Mouse (Mus musculus) stomach, postnatal 0 days (tissue): Measurements from ENCODE around the gene H13. TPM values are rescaled to one million over a fixed set of nuclear protein-coding genes. Genes with fewer than 3 reads are reported as not detected.

Source experiments
- ATAC-seq: fragments of 200-750 bp; cut with Nextera tagmentation; 2 replicates; pipeline ENCODE4 v1.8.0; 2017; ENCODE audit not compliant: low FRiP score, low TSS enrichment
- DNase-seq: peaks from one replicate; pipeline ENCODE4 v3.0.0-alpha.2; 2016; ENCODE audit warnings: low spot score
- H3K27ac ChIP-seq: fragments of 300-500 bp; sonication (generic); replicated peaks from 2 replicates; pipeline ENCODE4 v1.5.1; 2014; ENCODE audit warnings: mild to moderate bottlenecking, control low read depth
- H3K27me3 ChIP-seq: fragments of 300-500 bp; sonication (generic); 2 replicates; pipeline ENCODE4 v1.6.1; 2014; ENCODE audit warnings: low read length; ENCODE audit not compliant: control insufficient read depth, insufficient read depth
- H3K36me3 ChIP-seq: fragments of 300-500 bp; sonication (generic); 2 replicates; pipeline ENCODE4 v1.6.1; 2014; ENCODE audit warnings: low read length, mixed read lengths; ENCODE audit not compliant: control insufficient read depth, insufficient read depth
- H3K4me1 ChIP-seq: fragments of 300-500 bp; sonication (generic); replicated peaks from 2 replicates; pipeline ENCODE4 v1.6.1; 2014; ENCODE audit warnings: antibody characterized with exemption; ENCODE audit not compliant: control insufficient read depth, insufficient read depth
- H3K4me2 ChIP-seq: fragments of 300-500 bp; sonication (generic); replicated peaks from 2 replicates; pipeline ENCODE4 v1.6.1; 2014; ENCODE audit warnings: low read depth, mild to moderate bottlenecking, control low read depth, moderate library complexity
- H3K4me3 ChIP-seq: fragments of 300-500 bp; sonication (generic); 2 replicates; pipeline ENCODE4 v1.5.1; 2014; ENCODE audit warnings: low read depth, low read length, control low read depth
- H3K9ac ChIP-seq: fragments of 300-500 bp; sonication (generic); 2 replicates; pipeline ENCODE4 v1.6.1; 2014; ENCODE audit warnings: mild to moderate bottlenecking, low read length, control low read depth, mixed read lengths
- H3K9me3 ChIP-seq: fragments of 300-500 bp; sonication (generic); 2 replicates; pipeline ENCODE4 v1.6.1; 2016; ENCODE audit warnings: low read length; ENCODE audit not compliant: control insufficient read depth
- CTCF ChIP-seq: IDR thresholded peaks from 2 replicates; pipeline ENCODE4 v1.5.1; 2016; ENCODE audit warnings: antibody characterized with exemption, low read depth, mild to moderate bottlenecking, moderate library complexity
- EP300 ChIP-seq: optimal IDR thresholded peaks from 2 replicates; pipeline ENCODE3; 2016; ENCODE audit warnings: antibody characterized with exemption
- WGBS: fragments of 180-500 bp; shearing (Covaris S2); extraction: QIAGEN DNeasy Blood & Tissue Kit; methylation state at CpG from one replicate; pipeline ENCODE4 v1.1.7; 2014; 5-methylcytosine and 5-hydroxymethylcytosine counted together
- polyA plus RNA-seq: library from polyadenylated mRNA; unstranded; fragments of >200 nt; fragmentation: Nextera tagmentation; extraction: Ambion mirVana; gene quantifications from 2 replicates; pipeline ENCODE4 v1.2.1, GENCODE M21; 2015

H13 gene
- polyA plus RNA-seq, 1 experiment from 2014 or later: 121 TPM

- H3K4me3 ChIP-seq: no peak overlapping the region
- H3K36me3 ChIP-seq: peaks cover 11% of the 10 kb centered on the region
- no peak for TF ChIP-seq EP300
- no peak for TF ChIP-seq CTCF
- DNase-seq (no peak), ATAC-seq (no peak)
- WGBS: 76% methylated on average over 13 of the region's 13 CpGs
- H3K4me1 ChIP-seq: peaks cover 10% of the 10 kb centered on the region
- no peaks in the 10 kb centered on the region for H3K27me3 ChIP-seq
- no peak overlapping the region for H3K4me2 ChIP-seq
- no peaks in the 10 kb centered on the region for H3K9me3 ChIP-seq
- H3K27ac ChIP-seq: no peak overlapping the region
- no peak overlapping the region for H3K9ac ChIP-seq
These were observed 6.1 kb downstream of the H13 start for GRCm38 (mm10) chr2:152675252-152675791.

- no peak overlapping the region for H3K4me2 ChIP-seq
- no peaks in the 10 kb centered on the region for H3K9me3 ChIP-seq
- ATAC-seq: no peak
- H3K4me3 ChIP-seq: no peak overlapping the region
- H3K36me3 ChIP-seq: peaks cover 26% of the 10 kb centered on the region
- peak; percentile 90 for TF ChIP-seq CTCF
- TF ChIP-seq EP300: no peak
- no peak for DNase-seq
- WGBS: 51% methylated on average over 3 of the region's 3 CpGs
- no peaks in the 10 kb centered on the region for H3K4me1 ChIP-seq
- H3K27ac ChIP-seq: no peak overlapping the region
- H3K27me3 ChIP-seq: no peaks in the 10 kb centered on the region
- H3K9ac ChIP-seq: no peak overlapping the region
These were observed 9.0 kb downstream of the H13 start for GRCm38 (mm10) chr2:152678302-152678701.

- Histone ChIP-seq H3K4me1 (no peaks in the 10 kb centered on the region), H3K4me3 (no peak overlapping the region), H3K9ac (no peak overlapping the region), H3K27me3 (no peaks in the 10 kb centered on the region), H3K9me3 (no peaks in the 10 kb centered on the region), H3K4me2 (no peak overlapping the region), H3K27ac (no peak overlapping the region), H3K36me3 (peaks cover 29% of the 10 kb centered on the region)
- TF ChIP-seq CTCF (no peak), EP300 (no peak)
- 90% methylated on average over 5 of the region's 5 CpGs for WGBS
- DNase-seq (no peak), ATAC-seq (no peak)
These were observed 9.7 kb downstream of the H13 start for GRCm38 (mm10) chr2:152678925-152679324.

GRCm38 (mm10) chr2:152679701-152680355 lies 10.6 kb downstream of the H13 start:
- H3K4me3 ChIP-seq: no peak overlapping the region
- no peaks in the 10 kb centered on the region for H3K27me3 ChIP-seq
- H3K9ac ChIP-seq: no peak overlapping the region
- no peaks in the 10 kb centered on the region for H3K9me3 ChIP-seq
- DNase-seq (no peak), ATAC-seq (no peak)
- no peaks in the 10 kb centered on the region for H3K4me1 ChIP-seq
- H3K36me3 ChIP-seq: peaks cover 30% of the 10 kb centered on the region
- WGBS: 65% methylated on average over 8 of the region's 8 CpGs
- H3K4me2 ChIP-seq: no peak overlapping the region
- TF ChIP-seq CTCF (no peak), EP300 (no peak)
- no peak overlapping the region for H3K27ac ChIP-seq

- ATAC-seq (no peak), DNase-seq (no peak)
- no peak overlapping the region for H3K9ac ChIP-seq
- no peaks in the 10 kb centered on the region for H3K9me3 ChIP-seq
- peaks cover 33% of the 10 kb centered on the region for H3K36me3 ChIP-seq
- no peak overlapping the region for H3K4me3 ChIP-seq
- no peaks in the 10 kb centered on the region for H3K4me1 ChIP-seq
- no peaks in the 10 kb centered on the region for H3K27me3 ChIP-seq
- 82% methylated on average over 5 of the region's 5 CpGs for WGBS
- H3K27ac ChIP-seq: no peak overlapping the region
- no peak overlapping the region for H3K4me2 ChIP-seq
- TF ChIP-seq EP300: no peak
- no peak for TF ChIP-seq CTCF
These were observed 13.8 kb downstream of the H13 start for GRCm38 (mm10) chr2:152683086-152683485.

GRCm38 (mm10) chr2:152686399-152686798 lies 17.1 kb downstream of the H13 start:
- ATAC-seq: no peak
- Histone ChIP-seq H3K9ac (peak overlapping the region; percentile 45), H3K27me3 (no peaks in the 10 kb centered on the region), H3K36me3 (peaks cover 37% of the 10 kb centered on the region), H3K4me2 (peak overlapping the region; percentile 31), H3K4me1 (no peaks in the 10 kb centered on the region), H3K9me3 (no peaks in the 10 kb centered on the region), H3K4me3 (peak overlapping the region; percentile 18; the same call in 1 of the 2 replicates), H3K27ac (peak overlapping the region; percentile 65; the same call in 1 of the 2 replicates)
- WGBS: 51% methylated on average over 12 of the region's 12 CpGs
- TF ChIP-seq EP300 (no peak), CTCF (no peak)
- no peak for DNase-seq
